8 mouse cellular contexts compared by ENCODE assay signal in genomic region chr10:128212871-128213323, GRCm38 (mm10). TPM values are rescaled to one million over a fixed set of nuclear protein-coding genes. Genes with fewer than 3 reads are reported as not detected.
DNase-seq lines count a peak whose midpoint lies in the region; ATAC-seq lines count a peak whose summit lies in the region.

No protein-coding gene starts in this region.

- H3K4me3 ChIP-seq in forebrain, embryonic 11.5 days (ENCODE audit: low read depth, low read length), result peak overlapping the region; percentile 3
- peak overlapping the region; percentile 48 for H3K4me3 ChIP-seq in hindbrain, embryonic 10.5 days

- ATAC-seq in forebrain, embryonic 11.5 days (replicated peaks; ENCODE audit: low FRiP score), result 0 out of 2 replicates have a peak, but pooled peaks have one; percentile 50

- peak overlapping the region; percentile 38 for H3K4me2 ChIP-seq in forebrain, embryonic 11.5 days (ENCODE audit: low read depth, low read length, severe bottlenecking)

- peak; percentile 79 for DNase-seq in MEL-GATA-1-ER (ENCODE audit: extremely low read depth, low read depth)
- DNase-seq in c-Kit-positive CD71-positive TER-119-positive erythroid progenitor cells, embryonic 14.5 days (ENCODE audit: low spot score), result peak; percentile 80
- DNase-seq in forebrain, embryonic 11.5 days (ENCODE audit: low spot score), result peak; percentile 78
- peak; percentile 65 for DNase-seq in hindbrain, embryonic 10.5 days (ENCODE audit: low spot score)
- peak; percentile 54 to 63 for DNase-seq in layer of hippocampus, postnatal 10 days (ENCODE audit: low spot score in 2 of 2)
- peak; percentile 82 for DNase-seq in lung, postnatal 25 days (ENCODE audit: low spot score)
- DNase-seq in ovary, postnatal 14 days (ENCODE audit: low spot score), result peak; percentile 46
- peak; percentile 79 for DNase-seq in thymus, postnatal 14 days

- no peak overlapping the region for H3K9ac ChIP-seq in forebrain, embryonic 11.5 days (ENCODE audit: low read length)

- peaks cover 6% of the 10 kb centered on the region; the same call in 1 of the 2 replicates for H3K4me1 ChIP-seq in forebrain, embryonic 11.5 days (replicated peaks; ENCODE audit: control insufficient read depth, insufficient read depth, low read length)
- peaks cover 21% of the 10 kb centered on the region for H3K4me1 ChIP-seq in hindbrain, embryonic 10.5 days (replicated peaks)

- no peaks in the 10 kb centered on the region for H3K9me3 ChIP-seq in forebrain, embryonic 11.5 days (ENCODE audit: control insufficient read depth, low read length)
- no peaks in the 10 kb centered on the region for H3K9me3 ChIP-seq in hindbrain, embryonic 10.5 days

- H3K27ac ChIP-seq in forebrain, embryonic 11.5 days (ENCODE audit: low read depth, low read length), result no peak overlapping the region
- H3K27ac ChIP-seq in hindbrain, embryonic 10.5 days, result peak overlapping the region; percentile 41; the same call in 1 of the 2 replicates

- no peaks in the 10 kb centered on the region for H3K27me3 ChIP-seq in forebrain, embryonic 11.5 days (ENCODE audit: control insufficient read depth, insufficient read depth, low read length)
- H3K27me3 ChIP-seq in hindbrain, embryonic 10.5 days (ENCODE audit: insufficient read depth, poor library complexity, severe bottlenecking), result peaks cover 16% of the 10 kb centered on the region

- WGBS in forebrain, embryonic 11.5 days, result 3% methylated on average over 18 of the region's 18 CpGs
- 3% methylated on average over 18 of the region's 18 CpGs for WGBS in hindbrain, embryonic 10.5 days

- H3K36me3 ChIP-seq in forebrain, embryonic 11.5 days (ENCODE audit: control insufficient read depth, insufficient read depth, low read length), result no peaks in the 10 kb centered on the region
- H3K36me3 ChIP-seq in hindbrain, embryonic 10.5 days, result peaks cover 5% of the 10 kb centered on the region

RNA-seq across cellular contexts. Expression of gene Spryd4, which starts 1.3 kb away (rescaled TPM):
- polyA plus RNA-seq in forebrain, embryonic 11.5 days (2014; fragmentation: Nextera tagmentation; extraction: Ambion mirVana), result 23.1 and 26.7 TPM in 2 replicates
- polyA plus RNA-seq in hindbrain, embryonic 10.5 days (2016; fragmentation: Nextera tagmentation; extraction: Ambion mirVana), result 27.3 and 27.5 TPM in 2 replicates
- 10 to 100 TPM; 11.5 to 12.8 TPM for total RNA-seq in layer of hippocampus, postnatal 10 days (2021)

RNA-seq across cellular contexts. Expression of gene Mip, which starts 12.7 kb away (rescaled TPM):
- polyA plus RNA-seq in forebrain, embryonic 11.5 days (2014; fragmentation: Nextera tagmentation; extraction: Ambion mirVana), result 0.28 and 0.55 TPM in 2 replicates
- 0.22 and 0.24 TPM in 2 replicates for polyA plus RNA-seq in hindbrain, embryonic 10.5 days (2016; fragmentation: Nextera tagmentation; extraction: Ambion mirVana)
- not detected for total RNA-seq in layer of hippocampus, postnatal 10 days (2021)

RNA-seq across cellular contexts. Expression of gene Gls2, which starts 18.6 kb away (rescaled TPM):
- polyA plus RNA-seq in forebrain, embryonic 11.5 days (2014; fragmentation: Nextera tagmentation; extraction: Ambion mirVana), result 1.3 and 1.7 TPM in 2 replicates
- polyA plus RNA-seq in hindbrain, embryonic 10.5 days (2016; fragmentation: Nextera tagmentation; extraction: Ambion mirVana), result 0.57 and 0.93 TPM in 2 replicates
- total RNA-seq in layer of hippocampus, postnatal 10 days (2021), result 10 to 100 TPM; 12.2 to 17.1 TPM

RNA-seq across cellular contexts. Expression of gene Timeless, which starts 19.0 kb away (rescaled TPM):
- polyA plus RNA-seq in forebrain, embryonic 11.5 days (2014; fragmentation: Nextera tagmentation; extraction: Ambion mirVana), result 81.7 and 89.7 TPM in 2 replicates
- polyA plus RNA-seq in hindbrain, embryonic 10.5 days (2016; fragmentation: Nextera tagmentation; extraction: Ambion mirVana), result 65.9 and 89.7 TPM in 2 replicates
- total RNA-seq in layer of hippocampus, postnatal 10 days (2021), result 10 to 100 TPM in 1 of 2 experiments, 1 to 10 TPM in 1; 7.8 to 10.1 TPM

RNA-seq across cellular contexts. Expression of gene Rbms2, which starts 32.8 kb away (rescaled TPM):
- polyA plus RNA-seq in forebrain, embryonic 11.5 days (2014; fragmentation: Nextera tagmentation; extraction: Ambion mirVana), result 21.7 and 22.3 TPM in 2 replicates
- polyA plus RNA-seq in hindbrain, embryonic 10.5 days (2016; fragmentation: Nextera tagmentation; extraction: Ambion mirVana), result 25.7 and 28.6 TPM in 2 replicates
- 10 to 100 TPM; 11.3 to 16.1 TPM for total RNA-seq in layer of hippocampus, postnatal 10 days (2021)
